Mouse (Mus musculus) spleen, adult 2 months (tissue): ENCODE data around the gene Nanos3.

Source experiments
- CTCF ChIP-seq: fragments of 200-500 bp; IDR thresholded peaks from 2 replicates; pipeline ENCODE4 v1.5.1; 2011; ENCODE audit warnings: mild to moderate bottlenecking, inconsistent platforms; ENCODE audit not compliant: insufficient read depth, insufficient read length, insufficient replicate concordance; ENCODE audit errors: extremely low read depth
- POLR2A ChIP-seq: fragments of 200-500 bp; IDR thresholded peaks from 2 replicates; pipeline ENCODE4 v1.6.1; 2011; ENCODE audit warnings: low read depth, low read length, inconsistent platforms

DNA sequence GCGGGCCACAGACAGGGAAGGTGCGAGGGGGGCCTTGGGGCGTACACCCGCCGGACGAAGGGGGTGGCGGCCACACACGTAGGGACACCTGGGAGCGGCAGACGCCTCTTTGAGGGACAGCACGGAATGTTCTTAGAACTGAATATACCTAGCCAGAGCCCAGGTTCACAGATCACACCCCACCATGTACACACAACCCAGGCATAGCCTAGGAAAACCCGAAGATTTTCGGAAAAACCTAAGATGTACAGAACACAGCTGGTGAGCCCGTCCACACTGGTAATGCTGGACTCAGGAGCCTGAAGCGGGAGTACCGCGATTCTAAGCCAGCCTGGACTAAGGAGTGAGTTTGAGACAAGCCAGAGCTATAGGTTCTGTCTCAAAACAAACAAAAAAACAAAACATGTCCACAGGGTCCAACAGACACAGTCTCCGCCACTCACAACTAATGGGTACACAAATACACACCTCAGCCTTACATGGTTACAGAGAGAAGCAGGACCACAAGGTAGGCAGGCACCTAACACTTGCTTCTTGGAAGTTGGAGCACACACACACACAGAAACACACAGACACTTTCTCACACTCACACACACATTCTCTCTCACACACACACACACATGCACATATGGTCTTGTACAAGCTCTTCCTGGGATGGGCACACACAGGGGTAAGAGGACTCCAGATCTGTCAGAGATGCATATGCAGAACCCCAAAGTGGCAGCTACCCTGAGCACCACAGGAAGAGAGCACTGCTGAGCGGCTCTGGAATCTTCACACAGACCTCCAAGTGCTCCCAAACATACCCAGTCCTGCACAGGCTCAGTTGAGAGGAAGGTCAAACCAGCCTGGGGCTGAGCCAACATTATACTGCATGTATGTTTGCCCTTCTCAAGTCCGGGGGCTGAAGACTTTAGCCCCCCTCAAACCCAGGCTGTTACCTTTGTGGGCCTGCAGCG is 653 bp downstream of the Nanos3 start:
- no peak for TF ChIP-seq CTCF
- no peak for TF ChIP-seq POLR2A
